Mouse (Mus musculus) right cerebral cortex, postnatal 36 days (tissue): ENCODE results near the gene Csmd2.

Source experiments
- DNase-seq, 2 experiments: peaks; one replicate each; pipeline ENCODE4 v3.0.0; 2022; ENCODE audit warnings: low spot score in 2 of 2, mixed read lengths in 1 of 2

Csmd2 gene

DNA sequence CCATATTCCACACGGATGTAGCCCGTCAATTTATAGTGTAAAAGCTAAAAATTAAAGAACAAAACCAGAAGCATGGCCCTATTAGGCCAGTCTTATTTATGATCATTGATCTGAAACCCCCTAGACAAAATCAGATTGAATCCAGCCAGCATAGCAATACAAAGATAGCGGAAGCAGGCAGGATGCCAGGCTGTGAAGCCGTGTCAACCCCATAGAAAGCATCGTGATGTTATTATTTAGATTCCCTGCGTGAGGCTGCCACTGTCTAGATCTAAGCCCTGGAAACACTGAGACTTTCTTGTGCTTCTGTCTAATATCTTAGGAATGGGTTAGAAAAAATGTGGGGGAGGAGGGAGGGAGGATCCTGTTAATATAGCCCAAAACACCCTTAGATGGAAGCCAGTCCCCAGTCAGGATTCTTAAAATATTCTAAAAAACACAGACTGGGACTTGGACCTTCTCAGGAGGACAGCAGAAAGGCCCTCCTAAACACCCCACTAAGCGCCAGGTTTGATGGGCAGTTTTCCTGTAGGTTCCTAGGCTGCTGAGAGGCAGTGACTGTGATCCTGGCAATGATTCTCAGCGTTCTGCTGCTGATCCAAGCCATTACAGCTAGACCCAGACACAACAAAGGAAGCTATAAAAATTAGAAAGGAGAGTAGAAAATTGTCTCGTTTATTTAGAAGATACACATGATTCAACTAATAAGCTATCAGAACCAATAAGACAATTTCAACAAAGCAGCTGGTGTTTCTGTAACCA is 419.6 kb downstream of the Csmd2 start:
- DNase-seq: no peak

DNA sequence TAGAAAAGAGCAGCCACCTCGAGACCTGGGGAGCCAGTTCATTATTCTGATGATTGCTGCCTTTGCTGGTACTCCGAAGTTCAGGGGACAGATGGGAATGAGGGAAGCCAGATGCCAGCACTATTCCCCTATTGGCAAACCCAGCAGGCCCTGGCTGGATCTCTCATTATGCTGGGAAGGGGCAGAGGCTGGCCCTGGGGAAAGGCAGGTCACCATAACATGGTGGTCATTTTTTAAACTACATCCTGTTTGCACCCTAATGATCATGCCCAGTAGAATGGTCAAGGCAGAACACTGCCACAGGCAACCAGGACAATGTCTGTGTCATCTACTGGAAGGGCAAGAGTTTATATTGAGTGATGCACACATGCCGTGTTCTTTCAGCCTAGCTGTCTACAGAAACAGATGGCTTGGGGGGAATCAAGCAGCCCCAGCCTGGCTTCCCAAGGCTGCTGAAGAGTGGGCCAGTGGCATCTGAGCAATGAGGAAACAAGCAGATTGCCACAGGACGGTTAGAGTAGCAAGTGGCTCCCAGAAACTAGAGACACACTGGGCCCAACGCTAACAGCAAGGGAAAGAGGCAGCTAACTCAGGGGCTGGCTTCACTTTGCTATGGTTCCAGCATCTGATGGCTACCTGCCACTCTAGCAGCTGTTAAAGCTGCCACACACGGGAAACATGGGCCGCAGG is 424.4 kb downstream of the Csmd2 start:
- DNase-seq: no peak

DNA sequence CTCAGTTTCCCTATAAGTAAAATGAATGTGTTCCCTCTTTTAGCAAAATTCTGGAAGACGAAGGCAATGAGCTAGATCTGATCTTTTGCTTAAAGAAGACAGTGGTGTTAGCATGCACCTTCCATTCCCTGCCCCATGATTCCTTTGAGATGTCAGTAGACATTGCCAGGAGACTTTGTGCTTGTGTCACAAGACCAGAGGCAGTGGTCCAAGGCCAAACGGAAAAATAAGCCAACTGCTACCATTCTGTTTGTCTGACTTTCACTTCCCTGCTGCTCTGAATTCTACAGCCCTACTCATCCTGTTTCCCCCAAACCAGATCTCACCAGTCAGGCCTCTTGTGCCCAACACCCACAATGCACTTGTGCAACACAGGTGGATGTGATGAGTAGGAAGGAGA is 427.1 kb downstream of the Csmd2 start:
- DNase-seq: no peak

DNA sequence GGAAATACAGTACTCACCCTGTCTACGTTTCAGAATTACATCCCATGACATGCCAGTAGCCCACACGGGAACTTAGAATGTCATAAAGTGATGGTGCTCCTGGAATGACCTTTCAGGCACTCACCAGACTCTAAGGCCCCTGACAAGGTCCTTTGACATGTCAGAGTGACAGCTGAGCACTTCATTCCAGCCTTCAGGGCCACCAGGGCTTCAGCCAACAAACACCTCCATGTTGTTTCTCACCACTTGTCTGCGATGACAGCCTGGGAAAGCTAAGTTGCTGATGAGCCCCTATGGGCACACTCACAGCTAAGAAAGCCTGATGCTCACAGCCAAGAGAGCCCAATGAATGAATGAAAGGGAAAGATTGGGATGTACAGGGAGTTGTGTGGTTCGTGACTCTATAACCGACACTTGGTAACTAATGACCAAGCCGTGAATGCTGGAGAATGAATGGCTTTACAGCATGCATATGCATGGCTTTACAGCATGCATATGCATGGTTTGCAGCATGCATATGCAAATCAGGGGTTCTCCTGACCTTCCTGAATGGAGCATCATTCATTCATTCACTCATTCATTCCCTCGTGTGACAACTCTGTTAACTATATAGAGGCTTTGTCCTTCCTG is 432.4 kb downstream of the Csmd2 start:
- no peak for DNase-seq

DNA sequence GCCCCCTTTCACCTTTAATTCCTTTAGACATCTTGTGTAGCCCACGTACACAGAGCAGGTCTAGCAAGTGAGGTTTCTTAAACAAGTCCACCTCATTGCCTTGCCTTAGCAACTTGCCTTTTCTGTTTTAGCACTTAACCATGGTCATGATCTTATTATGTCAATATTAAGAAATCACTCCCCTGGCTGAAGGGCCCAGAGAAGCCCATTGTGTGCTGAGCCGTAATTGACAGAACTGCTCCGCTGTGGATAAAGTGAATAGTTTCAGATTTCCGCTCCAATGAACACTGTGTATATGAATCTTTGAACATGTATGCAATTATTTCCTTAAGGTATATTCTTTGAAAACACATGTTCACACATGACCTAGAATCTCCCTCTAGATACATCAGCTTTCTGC is 434.8 kb downstream of the Csmd2 start:
- DNase-seq: no peak

DNA sequence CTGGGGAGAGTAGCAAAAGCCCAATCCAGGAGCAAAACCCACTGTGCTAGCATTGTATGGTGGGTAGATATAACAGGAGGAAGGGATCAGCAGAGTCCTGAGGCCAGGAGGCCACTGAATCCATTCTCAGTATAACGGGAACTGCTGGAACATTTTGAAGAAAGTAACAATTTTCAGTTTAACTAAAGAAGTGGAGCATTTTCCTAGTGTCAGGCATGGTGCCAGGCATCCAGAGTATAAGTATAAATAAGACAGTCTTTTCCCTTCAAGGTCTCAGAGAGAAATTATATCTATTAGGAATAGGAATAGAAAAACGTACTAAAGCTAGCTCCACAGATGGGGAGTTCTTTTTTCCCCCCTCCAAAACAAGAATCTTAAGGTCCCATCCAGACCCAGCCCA is 437.7 kb downstream of the Csmd2 start:
- DNase-seq: no peak

DNA sequence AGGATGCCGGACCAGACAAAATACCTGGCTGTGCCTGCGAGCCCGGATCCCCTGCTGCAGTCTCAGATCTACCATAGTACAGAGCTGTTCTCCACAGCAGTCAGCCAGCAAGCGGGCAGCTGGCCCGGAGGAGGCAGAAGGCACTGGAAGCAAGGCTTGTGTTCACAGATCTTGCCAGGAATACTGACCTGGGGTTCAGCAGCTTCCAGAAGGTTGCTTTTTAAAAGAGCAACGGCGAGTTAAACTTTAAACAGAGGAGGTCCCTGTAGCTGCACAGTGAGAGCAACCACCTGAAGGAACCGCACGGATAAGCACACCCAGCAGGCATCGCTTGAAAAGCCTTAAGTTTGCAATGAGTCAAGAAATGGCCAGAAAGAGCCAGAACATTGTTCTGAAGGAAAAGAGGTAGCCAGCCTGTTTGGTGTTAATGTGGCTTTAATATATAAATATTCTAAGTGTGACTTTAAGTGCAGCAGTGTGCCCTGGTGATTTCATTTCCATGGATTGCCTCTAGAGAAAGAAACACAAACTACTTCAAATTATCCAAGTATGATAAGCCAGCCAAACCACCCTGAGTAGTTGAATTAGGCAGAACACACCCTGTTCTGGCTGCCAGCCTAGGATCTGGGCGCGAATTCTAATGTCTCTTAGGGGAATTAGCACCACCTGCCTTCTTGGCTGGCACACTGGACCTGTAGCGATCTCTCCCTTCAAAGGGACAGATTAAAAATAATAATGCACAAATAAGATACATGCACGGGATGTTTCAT is 439.8 kb downstream of the Csmd2 start:
- no peak for DNase-seq

DNA sequence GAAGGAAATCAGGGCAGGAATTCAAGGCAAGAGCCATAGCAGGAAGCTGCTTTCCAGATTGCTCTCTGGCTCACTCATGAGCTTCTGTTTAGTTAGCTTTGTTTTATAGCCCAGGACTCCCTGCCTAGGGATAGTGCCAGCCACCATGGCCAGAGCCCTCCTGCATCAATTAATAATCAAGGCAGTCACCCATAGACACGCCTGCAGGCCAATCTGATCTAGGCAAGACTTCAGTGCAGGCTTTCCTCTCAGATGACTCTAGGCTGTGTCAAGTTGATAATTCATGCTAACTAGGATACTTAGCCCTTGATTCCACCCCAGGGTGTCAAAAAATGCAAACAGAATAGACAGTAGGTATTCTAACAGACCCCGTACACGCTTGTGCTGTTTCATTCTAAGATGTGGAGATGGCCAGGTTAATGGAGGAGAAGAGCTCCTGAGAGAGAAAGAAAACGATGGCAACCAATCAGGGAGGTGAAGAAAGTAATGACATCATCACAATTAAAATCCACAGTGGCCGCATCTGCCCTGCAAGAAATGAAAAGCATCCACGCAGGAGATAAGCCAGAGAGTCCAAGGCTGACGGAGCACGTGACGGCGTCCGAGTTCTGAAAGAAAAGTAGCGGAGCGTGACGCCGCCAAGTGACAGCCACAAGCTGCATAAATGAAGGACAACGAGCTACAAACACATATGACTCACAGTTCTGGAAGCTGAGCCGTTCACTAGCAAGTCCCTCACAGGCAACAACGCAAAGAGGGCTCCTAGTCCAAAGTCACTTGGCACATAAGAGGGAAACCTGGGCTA is 440.8 kb downstream of the Csmd2 start:
- peak; percentile 57 to 73 for DNase-seq

DNA sequence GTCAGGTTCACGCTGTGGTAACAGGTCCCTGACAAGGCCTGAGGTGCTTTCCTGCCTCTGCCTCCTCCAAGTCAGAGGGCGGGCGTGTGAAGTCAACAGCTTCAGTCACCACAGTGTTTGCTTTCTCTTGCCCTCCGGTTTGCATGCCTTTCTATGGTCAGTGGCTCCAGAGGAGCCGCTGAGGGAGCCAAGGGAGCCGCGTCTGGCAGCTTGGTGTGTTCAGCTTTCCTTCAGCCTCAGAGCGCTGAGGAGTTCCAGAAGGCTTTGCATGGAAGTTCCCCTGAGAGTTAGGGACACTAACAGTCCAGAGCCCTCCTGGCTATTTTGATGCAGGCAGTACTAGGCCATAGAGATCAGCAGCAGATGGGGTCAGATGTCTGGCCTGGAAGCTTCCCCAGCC is 441.9 kb downstream of the Csmd2 start:
- DNase-seq: no peak

DNA sequence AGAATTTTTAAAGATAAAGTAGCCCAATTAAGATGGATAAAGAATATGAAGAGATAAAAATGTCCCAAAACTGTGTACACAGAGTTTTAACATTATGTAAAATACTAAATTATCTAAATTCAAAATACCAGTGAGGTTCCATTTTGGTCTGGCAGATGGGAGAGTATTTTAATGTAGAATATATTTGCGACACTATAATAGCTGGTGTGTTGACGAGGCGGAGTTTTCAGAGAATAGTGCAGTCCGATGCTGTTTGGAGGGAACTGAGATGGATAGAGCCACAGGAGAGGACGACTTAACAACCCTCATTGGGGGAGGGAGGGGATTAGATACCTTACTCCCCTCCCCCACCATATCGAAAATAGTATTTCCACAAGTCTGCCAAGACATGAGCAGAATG is 452.9 kb downstream of the Csmd2 start:
- no peak for DNase-seq

DNA sequence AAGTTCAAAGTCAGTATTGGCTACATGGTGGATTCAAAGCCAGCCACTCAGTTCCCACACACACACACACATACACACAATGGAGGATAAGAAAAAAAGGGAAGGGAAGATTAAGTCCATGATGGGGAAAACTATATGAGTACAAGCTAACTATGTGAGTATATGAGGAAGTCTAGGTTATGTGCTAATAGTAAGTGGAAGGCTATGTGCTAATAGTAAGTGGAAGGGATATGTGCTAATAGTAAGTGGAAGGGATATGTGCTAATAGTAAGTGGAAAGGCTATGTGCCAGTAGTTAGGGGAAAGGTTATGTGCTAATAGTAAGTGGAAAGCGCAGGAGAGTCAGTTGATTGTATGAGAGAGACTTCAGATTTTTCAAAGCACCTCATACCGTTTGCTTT is 453.6 kb downstream of the Csmd2 start:
- DNase-seq: no peak

DNA sequence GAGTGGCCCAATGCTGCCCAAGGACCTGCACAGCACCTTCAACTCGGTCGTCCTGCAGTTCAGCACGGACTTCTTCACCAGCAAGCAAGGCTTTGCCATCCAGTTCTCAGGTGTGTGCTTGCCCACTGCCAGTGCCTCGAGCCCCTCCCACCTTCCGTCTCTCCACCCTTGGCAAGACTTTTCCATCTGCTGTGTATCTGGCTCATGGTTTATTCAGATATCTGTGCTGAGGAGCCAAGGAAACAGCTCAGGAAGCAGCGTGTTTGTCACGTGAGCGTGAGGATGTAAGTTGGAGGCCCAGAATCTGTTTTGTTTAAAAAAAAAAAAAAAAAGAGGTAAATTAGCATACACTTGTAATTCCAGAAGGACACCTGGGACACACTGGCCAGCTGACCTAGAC is 455.1 kb downstream of the Csmd2 start:
- no peak for DNase-seq

DNA sequence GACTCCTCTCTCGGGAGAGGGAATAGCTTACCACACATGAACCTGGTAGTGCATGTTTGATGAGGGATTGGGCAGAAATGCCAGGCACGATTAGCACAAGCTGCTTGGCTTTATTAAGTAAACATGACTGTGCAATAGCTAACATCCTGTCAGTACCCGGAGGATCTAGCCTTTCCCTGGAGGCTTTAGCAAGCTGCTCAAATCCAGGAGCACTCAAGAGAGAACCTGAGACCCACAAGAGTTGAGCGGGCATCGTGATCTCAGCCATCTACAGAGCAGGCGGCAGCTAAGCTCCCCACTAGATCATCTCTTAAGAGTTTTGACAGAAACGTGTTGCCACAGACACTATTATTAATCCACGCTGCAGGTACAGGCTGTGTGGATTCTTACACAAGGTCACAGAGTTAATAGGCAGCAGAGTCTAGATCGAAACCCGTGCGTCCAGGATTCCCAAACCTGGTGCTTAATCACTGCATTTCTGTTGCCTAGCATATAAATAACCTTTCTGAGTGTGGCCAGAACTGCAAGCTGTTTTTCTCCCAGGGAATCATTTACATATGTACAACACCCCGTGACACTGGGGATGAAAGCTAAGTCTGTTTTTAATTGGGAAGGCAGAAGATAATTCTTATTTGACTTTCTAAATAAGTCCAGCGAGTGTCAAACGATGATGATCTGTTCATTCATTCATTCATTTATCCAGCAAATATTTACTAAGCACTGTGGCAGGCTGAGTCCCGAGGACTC is 458.0 kb downstream of the Csmd2 start:
- DNase-seq: no peak

DNA sequence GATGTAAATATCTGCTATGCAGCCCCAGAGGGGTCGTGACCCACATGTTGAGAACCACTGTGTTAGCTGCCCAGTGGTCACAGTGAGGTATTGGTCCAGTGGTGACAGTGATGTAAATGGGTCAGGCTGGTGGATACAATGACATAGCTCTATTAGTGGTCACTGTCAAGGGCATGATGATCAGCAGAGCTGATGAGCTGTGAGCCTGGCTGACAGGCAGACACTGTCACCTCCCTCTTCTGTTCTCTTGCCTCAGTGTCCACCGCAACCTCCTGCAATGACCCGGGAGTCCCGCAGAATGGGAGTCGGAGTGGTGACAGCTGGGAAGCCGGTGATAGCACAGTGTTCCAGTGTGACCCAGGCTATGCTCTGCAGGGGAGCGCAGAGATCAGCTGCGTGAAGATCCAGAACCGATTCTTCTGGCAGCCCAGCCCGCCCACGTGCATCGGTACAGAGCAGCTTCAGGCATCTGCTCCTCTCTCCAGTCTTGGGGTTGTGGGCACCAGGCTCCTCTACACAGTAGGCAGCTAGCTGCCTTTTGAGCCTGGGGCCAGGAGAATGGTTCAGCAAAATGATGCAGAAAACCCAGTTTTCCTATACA is 461.3 kb downstream of the Csmd2 start:
- peak; percentile 66 to 75 for DNase-seq

DNA sequence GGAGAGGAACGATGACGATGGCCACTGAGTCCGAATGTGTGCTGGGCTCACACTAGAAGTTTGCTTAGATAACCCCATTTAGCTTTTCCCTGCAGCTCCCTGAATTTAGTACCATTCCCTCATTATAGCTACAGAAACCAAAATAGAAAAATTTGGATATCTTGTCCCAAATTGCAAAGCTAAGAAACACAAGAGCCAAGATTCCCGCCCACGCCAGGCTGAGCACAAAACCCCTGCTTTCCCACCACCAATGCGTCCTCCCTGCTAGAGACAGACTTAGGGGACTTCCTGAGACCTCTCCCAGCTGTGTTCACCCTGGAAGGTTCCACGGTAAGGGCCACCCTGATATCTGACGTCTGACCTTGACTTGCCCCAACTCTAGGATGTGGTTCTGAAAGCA is 462.5 kb downstream of the Csmd2 start:
- DNase-seq: peak in 1 of 2 experiments; percentile 49

DNA sequence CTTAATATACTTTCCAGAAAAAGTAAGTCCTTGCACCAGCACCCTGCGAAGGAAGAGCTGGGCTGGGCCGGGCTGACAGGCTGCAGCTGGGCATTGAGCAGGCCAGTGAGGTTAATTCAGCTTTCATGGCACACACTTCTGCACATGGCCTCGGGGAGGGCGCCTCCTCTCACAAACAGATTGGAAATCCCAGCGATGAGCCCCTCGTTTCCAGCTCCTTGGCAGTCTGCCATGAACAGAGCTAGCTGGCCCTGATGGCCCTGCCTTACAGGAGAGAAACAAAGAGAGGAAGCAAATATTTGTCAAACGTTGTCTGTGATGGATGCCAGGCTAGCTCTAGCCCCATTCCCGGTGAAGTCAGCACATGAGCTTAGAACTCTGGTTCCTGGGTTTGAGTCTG is 463.3 kb downstream of the Csmd2 start:
- DNase-seq: peak in 1 of 2 experiments; percentile 28

DNA sequence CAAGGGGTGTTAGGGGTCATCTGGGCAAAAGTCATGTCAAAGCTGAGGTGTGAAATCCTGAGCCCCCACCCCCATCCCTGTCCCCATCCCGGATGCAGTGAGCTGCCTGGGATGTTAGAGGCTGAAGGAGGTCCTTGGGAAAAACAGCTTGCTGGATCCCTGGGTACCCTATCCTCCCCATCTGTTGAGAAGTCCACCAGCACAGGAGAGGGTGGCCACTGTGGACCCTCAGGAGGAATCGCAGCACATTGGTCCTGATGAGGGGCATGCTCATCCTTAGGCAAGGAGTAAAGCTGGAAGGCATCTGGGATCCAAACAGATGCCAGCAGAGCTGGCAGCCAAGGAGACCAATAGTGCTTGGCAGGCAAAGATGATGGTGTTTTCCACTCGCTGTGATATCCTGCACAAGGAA is 463.7 kb downstream of the Csmd2 start:
- no peak for DNase-seq

DNA sequence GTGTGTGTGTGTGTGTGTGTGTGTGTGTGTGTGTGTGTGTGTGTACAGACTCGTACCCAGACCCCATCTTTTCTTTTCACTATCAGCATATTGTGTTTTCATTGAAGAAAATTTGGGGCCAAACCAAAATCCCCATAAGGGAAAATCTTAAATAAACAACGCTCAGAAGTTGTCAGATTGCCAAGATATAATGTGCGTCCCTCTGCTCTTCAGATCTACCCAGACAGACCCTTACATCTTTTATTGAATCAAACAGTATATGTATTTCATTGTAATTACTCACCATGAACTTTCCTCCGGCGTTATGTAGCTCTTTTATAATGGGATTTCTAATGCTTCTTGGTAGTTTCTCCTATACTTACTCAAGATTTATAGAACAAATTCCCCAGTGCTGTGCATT is 479.1 kb downstream of the Csmd2 start:
- no peak for DNase-seq

DNA sequence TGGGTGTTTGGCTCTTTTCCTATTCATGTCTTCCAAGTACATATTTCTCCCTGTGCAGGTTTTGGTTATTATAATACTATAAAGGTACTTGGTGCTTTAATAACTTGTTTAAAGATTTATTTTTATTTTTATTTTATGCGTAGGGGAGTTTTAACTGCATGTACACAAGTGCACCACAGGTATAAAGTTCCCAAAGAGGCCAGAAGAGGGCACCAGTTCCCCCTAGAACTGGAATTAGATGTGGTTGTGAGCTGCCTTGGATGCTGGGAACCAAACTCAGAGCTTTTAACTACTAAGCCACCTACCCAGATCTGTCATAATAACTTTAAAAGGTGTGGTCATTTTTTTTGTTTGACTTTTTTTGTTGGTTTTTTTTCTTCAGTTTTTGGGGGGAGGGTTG is 480.4 kb downstream of the Csmd2 start:
- DNase-seq: no peak

DNA sequence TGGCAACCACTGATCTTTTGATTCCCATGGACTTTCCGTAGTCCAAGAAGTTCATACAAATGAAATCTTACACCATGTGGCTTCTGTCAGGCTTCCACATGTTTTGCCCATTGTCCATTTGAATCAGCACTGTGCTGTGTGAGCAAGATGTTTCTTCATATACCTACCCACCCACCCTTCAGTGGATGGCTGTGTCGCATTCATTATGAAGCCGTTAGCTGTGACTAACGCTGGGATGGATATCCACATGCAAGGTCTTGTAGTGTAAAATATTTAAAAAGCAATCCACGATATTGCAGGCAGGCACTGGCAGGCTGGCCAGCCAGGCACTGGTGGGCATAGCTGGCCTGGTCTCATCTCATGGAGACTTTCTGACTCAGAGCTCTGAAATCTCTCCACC is 488.6 kb downstream of the Csmd2 start:
- DNase-seq: peak in 1 of 2 experiments; percentile 30
